Mouse (Mus musculus): ENCODE data around the gene Gatad2b.

GRCm38 (mm10) chr3:90395629-90396028, 102.7 kb downstream of the Gatad2b start:
- TF ChIP-seq CTCF (IDR thresholded peaks at IDR 0.05; ENCODE audit: insufficient read depth, low read length) (no peak), POLR2A (IDR thresholded peaks at IDR 0.05; ENCODE audit: borderline replicate concordance, extremely low read depth, low read depth, low read length) (no peak)
